Mouse (Mus musculus): ENCODE data around the gene Slco3a1. TPM values are rescaled to one million over a fixed set of nuclear protein-coding genes. Genes with fewer than 3 reads are reported as not detected.

Slco3a1 gene
- polyA plus RNA-seq, 1 experiment from 2014 or later, result 19.5 TPM

DNA sequence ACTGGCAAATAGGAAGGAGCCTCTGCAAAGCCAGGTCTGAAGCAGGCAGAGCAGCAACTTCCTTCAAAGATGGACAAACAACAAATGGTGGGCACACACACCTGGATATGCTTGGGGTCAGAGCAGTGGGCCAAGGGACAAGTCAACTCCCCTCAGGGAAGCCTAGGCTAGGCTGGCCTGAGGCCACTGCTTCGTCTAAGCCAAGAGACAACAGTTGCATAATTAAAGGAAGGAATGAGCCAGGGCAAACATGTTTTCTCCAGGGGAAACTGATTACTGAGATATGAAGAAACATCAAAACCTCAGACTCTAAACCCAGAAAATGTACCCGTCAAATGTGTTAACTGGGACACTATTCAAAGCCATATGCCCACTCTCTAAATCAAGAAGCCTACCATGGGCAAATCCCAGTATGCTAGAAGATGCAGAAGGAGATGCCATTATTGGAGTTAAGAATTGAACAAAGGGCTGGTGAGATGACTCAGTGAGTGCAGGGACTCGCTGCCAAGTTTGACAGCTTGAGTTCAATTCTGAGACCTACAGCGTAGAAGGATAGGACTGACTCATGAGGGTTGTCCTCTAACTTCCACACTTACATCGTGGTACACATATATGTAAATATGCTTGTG is 97.1 kb downstream of the Slco3a1 start:
- H3K4me3 ChIP-seq, result no peak overlapping the region
- H3K9me3 ChIP-seq, result no peaks in the 10 kb centered on the region
- H3K4me1 ChIP-seq, result peaks cover 47% of the 10 kb centered on the region
- no peaks in the 10 kb centered on the region for H3K27me3 ChIP-seq (replicated peaks)
- no peaks in the 10 kb centered on the region for H3K36me3 ChIP-seq
- no peak overlapping the region for H3K4me2 ChIP-seq
- no peak for ATAC-seq (ENCODE audit: extremely low read depth, insufficient number of reproducible peaks, low FRiP score, low TSS enrichment)
- 69% methylated on average over 5 of the region's 5 CpGs for whole genome bisulfite sequencing
- H3K9ac ChIP-seq, result no peak overlapping the region
- H3K27ac ChIP-seq (replicated peaks), result no peak overlapping the region

DNA sequence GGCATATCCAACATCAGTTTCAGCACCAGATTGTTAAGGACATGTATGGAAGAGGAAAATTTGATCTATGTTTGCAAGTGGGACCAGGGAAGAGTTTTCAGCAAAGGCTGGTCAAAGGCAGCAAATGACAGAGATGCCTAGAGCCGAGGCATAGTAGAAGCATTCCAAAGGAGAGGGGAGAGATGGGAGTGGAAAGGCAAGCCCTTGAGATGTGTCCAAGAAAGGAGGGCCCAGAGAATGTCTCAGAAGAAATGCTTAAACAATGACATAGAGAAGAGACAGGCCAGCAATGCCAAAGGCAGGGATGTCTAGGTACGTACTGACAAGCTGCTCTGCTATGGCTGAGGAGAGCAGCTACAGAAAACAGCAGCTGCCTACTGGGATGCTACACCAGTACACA is 97.8 kb downstream of the Slco3a1 start:
- no peak for ATAC-seq (ENCODE audit: extremely low read depth, insufficient number of reproducible peaks, low FRiP score, low TSS enrichment)
- peaks cover 40% of the 10 kb centered on the region for H3K4me1 ChIP-seq
- H3K27me3 ChIP-seq (replicated peaks), result no peaks in the 10 kb centered on the region
- H3K36me3 ChIP-seq, result no peaks in the 10 kb centered on the region
- H3K9me3 ChIP-seq, result no peaks in the 10 kb centered on the region
- no peak overlapping the region for H3K27ac ChIP-seq (replicated peaks)
- no peak overlapping the region for H3K9ac ChIP-seq
- no peak overlapping the region for H3K4me3 ChIP-seq
- WGBS, result 55% methylated on average over 2 of the region's 2 CpGs
- H3K4me2 ChIP-seq, result no peak overlapping the region

DNA sequence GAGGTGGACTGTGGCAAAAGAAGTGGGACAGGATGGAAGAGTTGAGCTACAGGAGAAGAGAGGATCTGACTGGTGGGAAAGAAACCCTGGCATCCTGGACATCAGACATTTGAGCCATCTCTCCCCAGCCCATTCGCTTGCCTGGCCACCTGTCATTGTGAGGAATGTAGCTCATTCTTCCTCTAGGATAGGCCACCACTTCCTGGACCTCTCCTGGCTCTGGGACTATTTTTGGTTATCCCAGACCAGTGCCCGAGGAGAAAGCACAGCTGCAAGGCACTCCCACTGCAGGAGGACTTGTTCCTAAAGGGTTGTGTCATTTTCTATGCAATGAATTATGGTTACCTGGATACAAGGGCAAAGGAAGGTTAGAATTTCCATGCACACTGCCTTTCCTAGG is 103.5 kb downstream of the Slco3a1 start:
- no peak for ATAC-seq (ENCODE audit: extremely low read depth, insufficient number of reproducible peaks, low FRiP score, low TSS enrichment)
- H3K27ac ChIP-seq (replicated peaks), result 0 out of 2 replicates have a peak overlapping the region, but pooled peaks have one; percentile 1
- 35% methylated on average over 2 of the region's 2 CpGs for WGBS

DNA sequence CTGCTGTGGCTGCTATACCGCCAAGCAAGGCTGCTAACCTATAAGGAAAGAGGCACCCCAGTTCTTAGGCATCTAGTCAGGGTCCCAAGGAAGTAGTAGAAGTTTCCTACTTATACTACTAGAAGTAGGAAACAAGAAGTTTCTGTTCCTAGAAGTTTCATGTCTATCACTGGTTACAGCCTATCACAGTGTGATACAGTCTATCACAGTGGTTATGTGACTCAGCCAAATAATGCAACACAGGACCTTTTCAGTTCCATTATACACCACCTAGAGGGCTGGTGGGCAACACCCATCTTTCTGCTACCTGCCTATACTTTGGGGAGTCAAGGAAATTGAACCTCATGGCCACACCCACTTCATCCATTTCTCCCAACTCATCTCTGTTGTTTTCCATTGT is 104.8 kb downstream of the Slco3a1 start:
- Histone ChIP-seq H3K4me3 (no peak overlapping the region), H3K4me1 (peaks cover 12% of the 10 kb centered on the region), H3K27me3 (replicated peaks) (no peaks in the 10 kb centered on the region), H3K36me3 (no peaks in the 10 kb centered on the region), H3K9ac (no peak overlapping the region), H3K4me2 (no peak overlapping the region), H3K27ac (replicated peaks) (no peak overlapping the region), H3K9me3 (no peaks in the 10 kb centered on the region)
- WGBS, result 81% methylated on average over 1 of the region's 1 CpGs
- no peak for ATAC-seq (ENCODE audit: extremely low read depth, insufficient number of reproducible peaks, low FRiP score, low TSS enrichment)

More for the DNA sequence above, 103.5 kb downstream of the Slco3a1 start:
- Histone ChIP-seq H3K27me3 (replicated peaks) (no peaks in the 10 kb centered on the region), H3K4me1 (peaks cover 12% of the 10 kb centered on the region), H3K9me3 (no peaks in the 10 kb centered on the region), H3K9ac (no peak overlapping the region), H3K4me3 (no peak overlapping the region), H3K36me3 (no peaks in the 10 kb centered on the region), H3K4me2 (no peak overlapping the region)

DNA sequence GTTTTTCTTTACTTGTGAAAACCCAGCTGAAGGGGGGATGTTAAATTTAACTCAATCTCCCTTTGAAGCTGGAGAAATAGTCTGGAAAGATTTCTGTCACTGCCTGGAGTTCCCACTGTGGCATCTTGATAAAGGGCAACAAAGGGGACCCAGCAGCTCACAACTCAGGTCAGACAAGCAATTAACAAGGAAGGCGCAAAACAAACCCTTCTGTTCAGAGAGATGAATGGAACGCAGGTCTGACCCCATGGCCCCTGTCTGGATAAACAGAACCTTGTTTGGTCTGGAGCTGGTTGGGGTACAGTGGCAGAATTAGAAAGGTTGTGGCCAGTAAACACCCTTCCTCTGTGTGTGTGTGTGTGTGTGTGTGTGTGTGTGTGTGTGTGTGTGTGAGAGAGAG is 106.8 kb downstream of the Slco3a1 start:
- Histone ChIP-seq H3K4me3 (no peak overlapping the region), H3K4me2 (no peak overlapping the region), H3K9me3 (no peaks in the 10 kb centered on the region), H3K36me3 (no peaks in the 10 kb centered on the region), H3K27ac (replicated peaks) (no peak overlapping the region), H3K9ac (no peak overlapping the region), H3K27me3 (replicated peaks) (no peaks in the 10 kb centered on the region), H3K4me1 (peaks cover 12% of the 10 kb centered on the region)
- 25% methylated on average over 2 of the region's 2 CpGs for WGBS
- ATAC-seq (ENCODE audit: extremely low read depth, insufficient number of reproducible peaks, low FRiP score, low TSS enrichment), result no peak

DNA sequence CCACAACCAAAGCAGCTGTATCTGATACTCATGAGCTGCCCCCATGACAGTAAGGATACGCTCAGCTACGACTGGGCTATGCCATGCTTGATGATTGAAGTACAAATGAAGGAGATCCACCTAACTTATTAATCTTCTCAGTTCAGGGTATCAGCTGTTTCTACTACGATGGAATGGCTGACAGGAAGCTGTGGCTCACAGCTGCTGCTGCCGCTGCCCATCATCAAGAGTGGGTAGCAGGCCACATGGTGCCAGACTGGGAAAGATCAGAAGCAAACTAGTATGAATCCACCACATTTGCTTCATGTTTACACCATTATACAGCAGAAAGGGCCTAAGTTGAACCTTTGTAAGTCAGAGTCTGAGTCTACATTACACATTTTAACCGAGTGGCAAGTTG is 109.4 kb downstream of the Slco3a1 start:
- no peak for ATAC-seq (ENCODE audit: extremely low read depth, insufficient number of reproducible peaks, low FRiP score, low TSS enrichment)
- Histone ChIP-seq H3K4me1 (peaks cover 5% of the 10 kb centered on the region; the same call in 1 of the 2 replicates), H3K9me3 (no peaks in the 10 kb centered on the region), H3K36me3 (no peaks in the 10 kb centered on the region), H3K4me3 (no peak overlapping the region), H3K27ac (replicated peaks) (no peak overlapping the region), H3K27me3 (replicated peaks) (no peaks in the 10 kb centered on the region), H3K4me2 (no peak overlapping the region), H3K9ac (no peak overlapping the region)
- WGBS, result 76% methylated on average over 5 of the region's 5 CpGs

DNA sequence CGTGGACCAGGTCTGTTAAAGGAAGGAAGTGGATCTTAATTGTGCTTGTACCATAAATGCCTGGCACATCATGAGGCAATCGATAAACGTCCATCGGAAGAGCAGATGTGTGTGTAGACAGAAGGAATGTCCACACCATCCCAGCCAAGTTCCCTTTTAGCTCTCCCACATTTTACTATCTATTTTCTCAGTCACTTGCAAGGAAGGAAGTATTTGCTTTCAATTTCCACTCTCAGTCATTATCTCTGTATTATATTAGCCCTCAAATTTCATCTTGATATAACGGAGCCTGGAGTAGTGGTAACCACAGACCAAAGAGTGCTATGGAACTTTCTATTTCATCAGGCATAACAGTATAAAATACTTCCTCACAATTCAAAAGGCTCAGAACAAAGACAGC is 112.2 kb downstream of the Slco3a1 start:
- Histone ChIP-seq H3K27me3 (replicated peaks) (no peaks in the 10 kb centered on the region), H3K9me3 (no peaks in the 10 kb centered on the region), H3K4me3 (no peak overlapping the region), H3K4me1 (0 out of 2 replicates have a peak, but pooled peaks cover 2% of the 10 kb centered on the region), H3K9ac (no peak overlapping the region), H3K27ac (replicated peaks) (no peak overlapping the region), H3K4me2 (no peak overlapping the region), H3K36me3 (no peaks in the 10 kb centered on the region)
- 66% methylated on average over 5 of the region's 5 CpGs for WGBS
- ATAC-seq (ENCODE audit: extremely low read depth, insufficient number of reproducible peaks, low FRiP score, low TSS enrichment), result no peak

DNA sequence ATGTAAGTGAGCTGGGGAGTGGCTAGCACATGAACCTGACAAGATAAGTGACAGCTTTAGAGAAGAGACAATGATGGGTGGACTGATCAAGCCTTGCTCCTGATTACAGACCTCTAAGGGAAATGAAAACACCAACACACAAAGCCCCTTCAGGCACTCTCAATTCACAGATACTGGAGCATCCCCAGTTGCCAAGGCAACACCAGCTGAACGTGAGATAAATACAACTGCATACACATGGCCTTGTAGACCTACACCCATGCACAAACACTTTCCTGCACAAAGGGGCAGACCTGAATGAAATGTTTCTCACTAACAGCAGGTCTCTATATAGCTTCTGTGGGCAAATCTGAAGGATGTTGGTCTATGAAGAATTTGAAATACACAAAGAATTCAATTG is 117.0 kb downstream of the Slco3a1 start:
- 48% methylated on average over 1 of the region's 1 CpGs for WGBS
- H3K9ac ChIP-seq, result no peak overlapping the region
- no peaks in the 10 kb centered on the region for H3K36me3 ChIP-seq
- no peak overlapping the region for H3K27ac ChIP-seq (replicated peaks)
- H3K9me3 ChIP-seq, result no peaks in the 10 kb centered on the region
- H3K4me1 ChIP-seq, result peaks cover 15% of the 10 kb centered on the region
- H3K27me3 ChIP-seq (replicated peaks), result no peaks in the 10 kb centered on the region
- ATAC-seq (ENCODE audit: extremely low read depth, insufficient number of reproducible peaks, low FRiP score, low TSS enrichment), result no peak
- H3K4me3 ChIP-seq, result no peak overlapping the region
- H3K4me2 ChIP-seq, result no peak overlapping the region

DNA sequence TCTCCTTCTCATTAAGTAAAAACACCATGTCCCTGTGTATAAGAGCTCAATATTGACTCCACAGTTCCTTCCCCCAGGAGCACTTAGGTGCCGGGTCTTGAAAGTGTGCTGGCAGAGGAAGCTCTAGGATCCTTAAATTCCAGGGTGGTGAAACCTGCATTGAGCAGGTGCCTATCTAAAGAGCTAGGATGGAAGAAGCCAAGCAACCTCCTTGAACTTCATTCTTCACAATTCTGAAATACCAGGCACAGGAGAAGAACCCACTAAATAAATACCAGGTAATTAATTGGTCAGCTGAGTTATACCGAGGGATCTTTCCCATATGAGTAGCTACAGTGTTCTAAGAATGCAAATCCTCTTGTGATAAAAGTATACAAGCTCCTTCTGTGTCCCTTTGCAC is 117.9 kb downstream of the Slco3a1 start:
- no peak overlapping the region for H3K9ac ChIP-seq

DNA sequence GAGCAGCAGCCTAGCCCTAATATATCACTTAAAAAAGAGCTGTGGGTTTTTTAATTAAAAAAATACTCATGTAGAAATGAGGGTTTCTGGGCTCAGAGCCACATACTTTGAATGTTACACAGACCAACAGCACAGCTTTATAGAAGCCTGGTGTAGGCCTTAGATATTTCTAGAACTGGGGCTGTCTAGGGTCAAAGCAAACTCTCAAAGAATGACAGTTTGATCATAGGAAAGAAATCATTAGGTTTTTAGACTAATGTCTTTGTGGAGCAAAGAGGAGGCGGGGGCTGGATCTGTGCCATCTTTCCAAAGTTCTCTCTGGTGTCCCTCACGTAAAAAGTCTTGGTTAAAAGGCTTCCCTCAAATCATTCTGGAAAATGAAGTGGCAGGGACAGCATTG is 121.6 kb downstream of the Slco3a1 start:
- no peaks in the 10 kb centered on the region for H3K36me3 ChIP-seq
- H3K4me1 ChIP-seq, result peaks cover 23% of the 10 kb centered on the region
- no peaks in the 10 kb centered on the region for H3K9me3 ChIP-seq
- no peaks in the 10 kb centered on the region for H3K27me3 ChIP-seq (replicated peaks)
- no peak overlapping the region for H3K4me3 ChIP-seq
- H3K4me2 ChIP-seq, result no peak overlapping the region
- ATAC-seq (ENCODE audit: extremely low read depth, insufficient number of reproducible peaks, low FRiP score, low TSS enrichment), result no peak
- 67% methylated on average over 2 of the region's 2 CpGs for WGBS
- no peak overlapping the region for H3K9ac ChIP-seq
- H3K27ac ChIP-seq (replicated peaks), result no peak overlapping the region

More for the DNA sequence above, 117.9 kb downstream of the Slco3a1 start:
- no peak overlapping the region for H3K4me3 ChIP-seq
- peaks cover 23% of the 10 kb centered on the region for H3K4me1 ChIP-seq
- no peak overlapping the region for H3K27ac ChIP-seq (replicated peaks)
- WGBS, result 79% methylated on average over 2 of the region's 2 CpGs
- H3K36me3 ChIP-seq, result no peaks in the 10 kb centered on the region
- H3K4me2 ChIP-seq, result no peak overlapping the region
- ATAC-seq (ENCODE audit: extremely low read depth, insufficient number of reproducible peaks, low FRiP score, low TSS enrichment), result no peak
- no peaks in the 10 kb centered on the region for H3K9me3 ChIP-seq
- H3K27me3 ChIP-seq (replicated peaks), result no peaks in the 10 kb centered on the region

DNA sequence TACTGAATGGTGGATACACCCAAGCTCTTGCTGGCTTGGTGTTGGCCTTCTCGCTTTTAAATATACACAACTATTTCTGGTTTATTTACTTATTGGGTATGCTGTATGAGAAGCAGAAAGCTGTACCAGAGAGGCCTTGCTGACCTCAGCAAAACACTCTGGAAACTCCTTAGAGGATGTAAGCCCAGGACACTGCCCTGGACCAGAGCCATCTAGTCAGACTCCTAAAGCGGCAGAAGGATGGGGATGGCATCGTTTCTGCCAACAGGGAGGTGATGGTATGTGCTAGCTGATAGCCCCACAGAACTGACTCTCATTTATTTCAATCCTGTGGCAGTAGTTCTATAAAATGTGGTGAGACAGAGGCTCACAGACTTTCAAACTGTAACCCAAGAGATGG is 125.3 kb downstream of the Slco3a1 start:
- H3K4me3 ChIP-seq, result no peak overlapping the region
- H3K27ac ChIP-seq (replicated peaks), result no peak overlapping the region
- no peaks in the 10 kb centered on the region for H3K9me3 ChIP-seq
- H3K4me1 ChIP-seq, result peaks cover 49% of the 10 kb centered on the region
- H3K36me3 ChIP-seq, result no peaks in the 10 kb centered on the region
- 63% methylated on average over 3 of the region's 3 CpGs for WGBS
- no peak overlapping the region for H3K4me2 ChIP-seq
- ATAC-seq (ENCODE audit: extremely low read depth, insufficient number of reproducible peaks, low FRiP score, low TSS enrichment), result no peak
- H3K27me3 ChIP-seq (replicated peaks), result no peaks in the 10 kb centered on the region
- no peak overlapping the region for H3K9ac ChIP-seq

DNA sequence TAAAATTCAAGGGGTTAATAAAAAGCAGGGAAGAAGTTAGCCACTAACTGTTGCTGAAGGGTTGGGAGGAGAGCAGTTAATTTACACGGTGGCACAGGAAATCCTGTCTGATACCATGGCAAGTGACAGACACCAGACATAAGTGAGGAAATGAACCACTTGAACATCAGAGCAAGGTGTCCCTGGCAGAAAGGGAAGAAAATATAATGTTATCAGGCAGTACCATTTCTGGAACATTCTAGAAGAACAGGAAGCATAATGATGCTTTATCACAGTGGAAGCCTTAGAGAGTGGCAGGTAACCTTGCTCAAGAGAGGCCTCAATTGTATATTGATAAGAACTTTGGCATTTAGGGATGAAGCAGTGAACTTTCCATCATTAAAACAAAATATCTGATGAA is 127.4 kb downstream of the Slco3a1 start:
- Histone ChIP-seq H3K27ac (replicated peaks) (peak overlapping the region; percentile 68), H3K9me3 (no peaks in the 10 kb centered on the region), H3K4me1 (peaks cover 56% of the 10 kb centered on the region), H3K4me2 (no peak overlapping the region), H3K27me3 (replicated peaks) (no peaks in the 10 kb centered on the region), H3K36me3 (no peaks in the 10 kb centered on the region), H3K9ac (no peak overlapping the region), H3K4me3 (no peak overlapping the region)
- whole genome bisulfite sequencing, result 3% methylated on average over 1 of the region's 1 CpGs
- no peak for ATAC-seq (ENCODE audit: extremely low read depth, insufficient number of reproducible peaks, low FRiP score, low TSS enrichment)
